Mouse (Mus musculus) cortical plate, adult 2 months (tissue): ENCODE measurements at regions not wholly inside any gene's neighbourhood (a gene's known extent, or its start where the extent isn't known, plus 50 kb on each side); places are given as distances from the start of the nearest gene placed in this dataset.

Experiments used
- CTCF ChIP-seq: fragments of 200-500 bp; IDR thresholded peaks from 2 replicates; pipeline ENCODE4 v1.5.1; 2011; ENCODE audit warnings: mild to moderate bottlenecking, control low read depth, low read length; ENCODE audit not compliant: insufficient read depth; ENCODE audit errors: extremely low read depth
- POLR2A ChIP-seq: fragments of 200-500 bp; IDR thresholded peaks from 2 replicates; pipeline ENCODE4 v1.6.1; 2011; ENCODE audit warnings: mild to moderate bottlenecking, low read length, control low read depth; ENCODE audit not compliant: insufficient read depth; ENCODE audit errors: extremely low read depth

DNA sequence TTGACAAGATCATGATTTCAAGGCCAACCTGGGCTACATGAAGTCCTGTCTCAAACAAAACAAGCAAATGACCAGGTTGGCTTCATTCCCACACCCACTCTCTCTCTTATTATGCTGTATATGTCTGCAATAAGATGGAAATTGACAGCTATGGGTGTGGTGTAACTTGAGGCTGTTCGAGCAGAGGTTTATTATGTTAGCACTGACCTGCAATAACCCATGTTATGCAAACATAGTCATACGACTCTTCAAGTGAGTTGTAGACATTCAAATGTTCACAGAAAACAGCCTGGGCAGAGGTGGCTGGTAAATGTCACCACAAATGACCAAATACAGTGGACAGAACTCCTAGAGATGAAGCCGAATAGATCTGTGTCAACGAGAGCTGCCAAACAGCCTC, 196.2 kb downstream of the Tmsb4x start:
- no peak for TF ChIP-seq POLR2A
- TF ChIP-seq CTCF: no peak
